Mouse (Mus musculus): ENCODE measurements at regions not wholly inside any gene's neighbourhood (a gene's known extent, or its start where the extent isn't known, plus 50 kb on each side); places are given as distances from the start of the nearest gene placed in this dataset.

DNA sequence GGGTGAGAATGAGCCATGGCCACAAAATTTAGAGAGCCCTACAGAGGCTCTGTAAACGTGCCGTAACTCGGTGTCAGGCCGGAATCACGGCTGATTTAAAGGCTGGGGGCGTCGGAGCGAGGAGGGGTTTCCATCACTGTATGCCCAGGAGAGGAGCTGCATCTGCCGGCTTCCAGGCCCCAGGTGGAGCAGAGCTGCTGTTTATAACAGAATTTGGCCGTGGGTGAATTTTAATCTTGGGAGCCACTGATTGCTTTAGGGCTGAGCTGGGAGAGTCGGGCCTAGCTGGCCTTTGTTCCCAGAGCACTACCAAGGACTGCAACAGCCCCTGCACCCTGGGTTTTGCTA, 137.7 kb upstream of the Stx16 start:
- TF ChIP-seq CTCF (IDR thresholded peaks at IDR 0.05; ENCODE audit: insufficient read depth, low read length) (no peak), POLR2A (IDR thresholded peaks at IDR 0.05; ENCODE audit: borderline replicate concordance, extremely low read depth, low read depth, low read length) (no peak)
